Mouse (Mus musculus) left cerebral cortex, postnatal 36 days (tissue): ENCODE measurements around the gene Cadm2. TPM values are rescaled to one million over a fixed set of nuclear protein-coding genes. Genes with fewer than 3 reads are reported as not detected.
A peak's percentile ranks its signal among the peaks of the same experiment; 100 is the strongest.

Experiments
- DNase-seq, 2 experiments: peaks; one replicate each; pipeline ENCODE4 v3.0.0; 2021 to 2022; ENCODE audit warnings: low spot score in 2 of 2, mixed read lengths in 1 of 2
- intact Hi-C: fragments of 180-260 bp; cut with DNase I; formaldehyde crosslinking; loops from one replicate; pipeline ENCODE4 v1.15.1; 2025
- total RNA-seq, 2 experiments: library from RNA; stranded (reverse); gene quantifications; 2 replicates each; pipeline ENCODE4 v1.2.3; 2021

Gene Cadm2
- total RNA-seq, 2 experiments from 2014 or later = 244 to 254 TPM

DNA sequence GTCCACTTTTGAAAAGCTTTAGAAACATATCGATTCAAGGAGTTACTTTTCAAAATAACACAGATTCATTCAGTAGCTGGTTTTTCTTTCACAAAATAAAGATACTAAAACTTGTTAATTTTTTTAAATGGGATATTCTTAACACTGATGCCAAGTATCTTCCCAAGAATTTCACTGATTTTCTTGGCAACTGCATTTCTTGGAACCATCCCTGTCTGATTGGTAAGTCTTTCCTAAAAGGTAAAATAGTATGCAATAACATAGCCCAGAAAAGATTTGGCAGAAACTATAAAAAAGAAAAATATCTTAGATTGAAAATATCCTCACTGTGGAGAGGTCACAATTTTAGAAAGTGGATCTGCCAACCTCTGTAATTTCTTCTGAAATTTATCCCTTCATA lies 95.8 kb downstream of the Cadm2 start:
- intact Hi-C loops = no loop called here
- DNase-seq = no peak

DNA sequence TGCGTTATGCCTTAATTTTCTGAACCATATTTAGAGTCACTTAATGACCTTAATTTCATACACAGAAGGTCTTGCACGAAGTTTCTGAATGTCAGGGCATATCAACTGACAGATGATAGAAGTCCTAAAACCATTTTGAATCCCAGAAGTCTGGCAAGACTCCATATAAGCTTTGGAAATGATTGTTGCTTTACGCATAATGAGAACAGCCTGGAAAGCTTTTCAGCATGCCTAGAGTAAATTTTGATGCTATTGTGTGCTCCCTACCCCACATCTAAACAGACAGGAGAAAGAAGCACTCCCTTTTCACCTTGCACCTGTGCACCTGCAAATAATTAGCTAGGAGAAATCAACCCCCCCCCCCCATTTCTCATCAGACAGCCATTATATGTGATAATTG lies 102.4 kb downstream of the Cadm2 start:
- intact Hi-C loops = no loop called here
- DNase-seq = no peak

- intact Hi-C loops = no loop called here
- DNase-seq = no peak
These were observed 105.2 kb downstream of the Cadm2 start for GRCm38 (mm10) chr16:67515549-67515948.

GRCm38 (mm10) chr16:67509079-67509478 lies 111.6 kb downstream of the Cadm2 start:
- DNase-seq = no peak
- intact Hi-C loops = no loop called here

DNA sequence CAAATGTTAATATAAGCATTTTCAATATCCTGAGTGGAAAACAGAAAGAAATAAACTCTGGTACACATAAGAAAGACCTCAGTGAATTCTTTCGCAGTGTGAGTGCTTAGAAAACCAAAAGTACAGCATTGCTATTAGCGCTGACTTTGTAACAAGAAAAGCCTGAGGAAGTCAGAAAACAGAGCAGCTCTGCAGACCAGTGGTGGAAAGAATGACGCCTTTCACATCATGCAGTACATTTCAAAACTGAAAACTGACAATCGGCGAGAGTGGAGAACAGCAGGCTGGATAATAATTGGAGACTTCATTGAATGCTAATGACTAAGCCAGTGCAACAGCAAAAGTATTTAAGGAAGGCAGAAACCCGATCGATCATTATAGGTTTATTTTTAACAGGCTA lies 138.2 kb downstream of the Cadm2 start:
- DNase-seq = no peak

DNA sequence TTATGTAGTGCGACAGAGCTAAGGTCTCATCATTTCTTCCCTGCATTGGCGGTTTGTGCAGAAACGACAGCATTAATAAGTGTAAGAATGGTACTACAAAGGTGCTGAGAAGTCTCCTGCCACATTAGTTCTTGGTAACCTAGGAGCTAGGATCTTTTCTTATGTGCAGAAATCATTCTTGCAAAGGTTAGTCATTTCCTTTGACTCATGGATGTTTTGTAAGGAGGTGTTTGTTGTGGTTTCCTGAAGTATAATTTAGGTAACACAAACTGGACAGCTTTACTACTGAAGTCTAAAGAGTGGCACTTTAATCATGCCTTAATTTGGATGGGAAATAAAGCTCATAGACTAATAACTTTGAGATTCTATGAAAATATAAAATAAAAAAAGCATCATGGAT lies 153.7 kb downstream of the Cadm2 start:
- no peak for DNase-seq
- intact Hi-C loops = no loop called here

More for the DNA sequence above, 138.2 kb downstream of the Cadm2 start:
- intact Hi-C loops = no loop called here

DNA sequence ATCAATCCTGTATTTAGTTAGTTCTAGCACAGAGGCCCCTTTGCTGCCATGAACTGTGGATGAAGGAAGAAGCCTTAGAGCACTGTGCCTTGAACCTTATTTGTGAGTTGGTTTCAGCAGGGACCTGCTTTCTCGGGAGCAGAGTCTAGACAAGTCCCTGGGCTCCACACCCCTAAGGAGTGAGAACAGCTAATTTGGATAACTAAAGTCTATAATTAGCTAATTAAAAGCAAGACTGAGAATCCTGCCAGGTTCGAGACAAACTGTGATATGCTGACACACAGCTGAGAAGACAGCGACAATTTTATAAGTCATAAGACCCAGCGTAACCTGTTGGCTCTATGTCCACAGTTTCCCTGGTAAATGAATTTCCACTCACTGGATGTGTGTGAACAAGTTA lies 184.4 kb downstream of the Cadm2 start:
- DNase-seq = no peak
- intact Hi-C loops = no loop called here

- intact Hi-C loops = no loop called here
These were observed 195.3 kb downstream of the Cadm2 start for GRCm38 (mm10) chr16:67425371-67425770.

GRCm38 (mm10) chr16:67410926-67411325 lies 209.8 kb downstream of the Cadm2 start:
- intact Hi-C loops = no loop called here
- no peak for DNase-seq

More at GRCm38 (mm10) chr16:67425371-67425770, 195.3 kb downstream of the Cadm2 start:
- no peak for DNase-seq

DNA sequence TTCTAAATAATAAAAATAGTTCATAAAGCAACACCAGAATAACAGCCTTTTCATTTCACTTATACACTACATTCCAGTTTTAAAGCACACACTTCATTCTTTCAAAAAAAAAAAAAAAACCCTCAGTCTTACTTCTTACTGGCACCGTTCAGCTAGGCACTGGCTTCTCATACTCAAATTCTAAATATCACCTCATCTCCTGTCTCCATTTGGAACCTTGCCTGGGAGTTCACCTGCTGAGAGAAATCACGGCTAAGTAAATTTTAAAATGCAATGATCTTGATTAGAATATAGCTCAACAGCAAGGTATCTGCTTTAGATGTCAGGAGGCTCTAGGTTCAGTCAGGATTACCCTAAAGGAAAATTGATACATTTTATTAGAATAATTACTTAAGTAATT lies 210.2 kb downstream of the Cadm2 start:
- intact Hi-C loops = no loop called here
- DNase-seq = no peak

GRCm38 (mm10) chr16:67367745-67368144 lies 253.0 kb downstream of the Cadm2 start:
- intact Hi-C loops = no loop called here
- DNase-seq = no peak

GRCm38 (mm10) chr16:67348011-67348410 lies 272.7 kb downstream of the Cadm2 start:
- DNase-seq = no peak
- intact Hi-C loops = no loop called here

GRCm38 (mm10) chr16:67347561-67347960 lies 273.1 kb downstream of the Cadm2 start:
- intact Hi-C loops = no loop called here
- DNase-seq = no peak

- DNase-seq = peak in 1 of 2 experiments; percentile 19
- intact Hi-C loops = no loop called here
These were observed 274.0 kb downstream of the Cadm2 start for GRCm38 (mm10) chr16:67346621-67347290.

DNA sequence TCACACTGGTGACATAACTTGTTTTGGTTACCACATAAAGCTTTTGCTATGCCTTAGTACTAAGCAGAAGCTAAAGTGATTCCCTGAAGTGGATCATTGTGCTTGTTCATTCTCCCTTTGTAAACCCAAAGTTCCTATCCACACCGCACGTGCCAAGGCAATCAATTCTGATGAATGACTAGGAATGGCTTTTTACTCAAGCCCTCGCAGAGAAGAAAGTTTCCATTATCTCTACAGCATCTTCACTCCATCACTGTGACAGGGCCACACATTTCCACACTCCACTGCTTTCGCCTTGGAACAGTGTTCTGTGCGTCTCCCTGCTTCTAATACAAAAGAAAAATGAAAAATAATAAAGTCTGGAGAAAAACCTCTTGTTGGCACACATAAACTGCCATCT lies 276.5 kb downstream of the Cadm2 start:
- DNase-seq = no peak
- intact Hi-C loops = no loop called here

- intact Hi-C loops = no loop called here
- DNase-seq = no peak
These were observed 309.7 kb downstream of the Cadm2 start for GRCm38 (mm10) chr16:67311033-67311432.

- DNase-seq = no peak
- intact Hi-C loops = no loop called here
These were observed 336.0 kb downstream of the Cadm2 start for GRCm38 (mm10) chr16:67284664-67285063.

- no peak for DNase-seq
- intact Hi-C loops = no loop called here
These were observed 377.1 kb downstream of the Cadm2 start for GRCm38 (mm10) chr16:67243598-67243997.

GRCm38 (mm10) chr16:67234862-67235261 lies 385.8 kb downstream of the Cadm2 start:
- DNase-seq = no peak
- intact Hi-C loops = loop anchor here (10.0 kb wide), 1 partner anchor 380 kb away; no protein-coding TSS in a partner anchor

DNA sequence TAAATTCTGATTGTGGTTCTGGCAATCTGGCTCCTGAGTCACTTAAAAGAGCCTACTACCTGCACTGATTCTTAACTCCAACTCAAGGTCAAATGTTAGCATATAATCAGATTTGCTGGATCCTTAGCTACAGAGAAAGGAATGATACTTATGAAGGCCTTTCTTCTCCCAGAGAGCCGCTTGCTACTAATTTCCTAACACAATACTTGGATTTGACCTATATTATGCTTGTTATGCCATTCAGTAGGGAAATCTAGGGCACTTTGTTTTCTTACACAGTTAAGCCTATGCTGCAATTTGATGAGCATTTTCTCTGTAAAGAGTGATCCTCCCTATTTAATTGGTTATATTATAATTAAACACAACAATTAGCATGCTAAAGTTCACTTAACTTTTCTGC lies 394.0 kb downstream of the Cadm2 start:
- DNase-seq = no peak
- intact Hi-C loops = no loop called here

- DNase-seq = no peak
- intact Hi-C loops = no loop called here
These were observed 417.4 kb downstream of the Cadm2 start for GRCm38 (mm10) chr16:67203329-67203728.

- intact Hi-C loops = no loop called here
- DNase-seq = no peak
These were observed 427.8 kb downstream of the Cadm2 start for GRCm38 (mm10) chr16:67192852-67193415.
